Comparison of ENCODE assay signal across 13 mouse cellular contexts in genomic region chr3:68574097-68574496, GRCm38 (mm10).
DNase-seq lines count a peak whose midpoint lies in the region; ATAC-seq and TF ChIP-seq lines count a peak whose summit lies in the region.
"Had no signal": no experiment of that assay in that cellular context is flagged by ENCODE, and none has a peak within 500 bp of the region (broad histone marks: within the 10 kb centered on the region; RNA-seq: fewer than 3 reads in every experiment).

No protein-coding gene starts in this region.

- H3K27me3 ChIP-seq in kidney, embryonic 16.5 days (ENCODE audit: insufficient read depth, low read length) = no peaks in the 10 kb centered on the region
- H3K27me3 ChIP-seq in forebrain, postnatal 0 days (ENCODE audit: insufficient read depth, low read length) = no peaks in the 10 kb centered on the region
- H3K27me3 ChIP-seq in midbrain, embryonic 15.5 days (replicated peaks) = no peaks in the 10 kb centered on the region
- no peaks in the 10 kb centered on the region for H3K27me3 ChIP-seq in liver, embryonic 11.5 days (replicated peaks; ENCODE audit: control insufficient read depth, insufficient read depth, low read length)
- H3K27me3 ChIP-seq: CH12.LX had no signal

- no peak overlapping the region for H3K9ac ChIP-seq in kidney, embryonic 16.5 days (replicated peaks; ENCODE audit: low read length)
- peak overlapping the region; percentile 61 for H3K9ac ChIP-seq in forebrain, postnatal 0 days
- peak overlapping the region; percentile 80; the same call in 1 of the 2 replicates for H3K9ac ChIP-seq in midbrain, embryonic 15.5 days
- no peak overlapping the region for H3K9ac ChIP-seq in liver, embryonic 11.5 days (ENCODE audit: low read depth, low read length)
- H3K9ac ChIP-seq: embryonic facial prominence, embryonic 13.5 days had no signal

- H3K36me3 ChIP-seq in kidney, embryonic 16.5 days (ENCODE audit: insufficient read depth, low read length) = no peaks in the 10 kb centered on the region
- H3K36me3 ChIP-seq in forebrain, postnatal 0 days (ENCODE audit: insufficient read depth) = no peaks in the 10 kb centered on the region
- H3K36me3 ChIP-seq in midbrain, embryonic 15.5 days (replicated peaks) = no peaks in the 10 kb centered on the region
- H3K36me3 ChIP-seq in liver, embryonic 11.5 days (ENCODE audit: control insufficient read depth, insufficient read depth, low read length) = no peaks in the 10 kb centered on the region
- H3K36me3 ChIP-seq: embryonic facial prominence, embryonic 13.5 days had no signal

- H3K27ac ChIP-seq in kidney, embryonic 16.5 days (ENCODE audit: low read length) = 0 out of 2 replicates have a peak overlapping the region, but pooled peaks have one; percentile 14
- H3K27ac ChIP-seq in cortical plate, adult 2 months (ENCODE audit: insufficient read depth, low read length) = peak overlapping the region; percentile 95; the same call in 1 of the 2 replicates
- peak overlapping the region; percentile 85 for H3K27ac ChIP-seq in forebrain, postnatal 0 days (ENCODE audit: low read depth, low read length)
- peak overlapping the region; percentile 98; the same call in 1 of the 2 replicates for H3K27ac ChIP-seq in midbrain, embryonic 15.5 days
- H3K27ac ChIP-seq in liver, embryonic 11.5 days (ENCODE audit: low read depth, low read length) = no peak overlapping the region
- H3K27ac ChIP-seq: embryonic facial prominence, embryonic 13.5 days had no signal

- DNase-seq in kidney, postnatal 14 days = no peak
- DNase-seq in forebrain, postnatal 0 days = peak; percentile 44
- DNase-seq in liver, embryonic 11.5 days (ENCODE audit: low spot score) = no peak
- no peak for DNase-seq in urinary bladder, postnatal 4 days (ENCODE audit: low spot score in 2 of 2)
- DNase-seq in adrenal gland, adult 2 months = no peak
- DNase-seq: gastrocnemius, postnatal 14 days; kidney, postnatal 25 days; retina, postnatal 1 day had no signal

- TF ChIP-seq POLR2A in cortical plate, adult 2 months (IDR thresholded peaks at IDR 0.05; ENCODE audit: extremely low read depth, insufficient read depth, low read length) = no peak

- H3K4me3 ChIP-seq in kidney, embryonic 16.5 days (ENCODE audit: low read length) = 0 out of 2 replicates have a peak overlapping the region, but pooled peaks have one; percentile 18
- peak overlapping the region; percentile 73 for H3K4me3 ChIP-seq in cortical plate, adult 2 months (ENCODE audit: insufficient read depth, low read length)
- peak overlapping the region; percentile 39 for H3K4me3 ChIP-seq in forebrain, postnatal 0 days (ENCODE audit: low read depth, low read length)
- H3K4me3 ChIP-seq in midbrain, embryonic 15.5 days = peak overlapping the region; percentile 59
- H3K4me3 ChIP-seq in liver, embryonic 11.5 days (ENCODE audit: low read depth, low read length) = no peak overlapping the region
- H3K4me3 ChIP-seq: embryonic facial prominence, embryonic 13.5 days had no signal

- H3K4me1 ChIP-seq in kidney, embryonic 16.5 days (ENCODE audit: insufficient read depth, low read length) = peaks cover 37% of the 10 kb centered on the region
- H3K4me1 ChIP-seq in cortical plate, adult 2 months (ENCODE audit: control insufficient read depth, insufficient read depth, low read length) = peaks cover 4% of the 10 kb centered on the region
- peaks cover 29% of the 10 kb centered on the region for H3K4me1 ChIP-seq in forebrain, postnatal 0 days (ENCODE audit: insufficient read depth)
- H3K4me1 ChIP-seq in midbrain, embryonic 15.5 days = peaks cover 49% of the 10 kb centered on the region
- no peaks in the 10 kb centered on the region; the same call in 1 of the 2 replicates for H3K4me1 ChIP-seq in liver, embryonic 11.5 days (replicated peaks; ENCODE audit: control insufficient read depth, insufficient read depth, low read length)

- WGBS in kidney, embryonic 16.5 days = 36% methylated on average over 6 of the region's 8 CpGs
- 15% methylated on average over 7 of the region's 8 CpGs for WGBS in forebrain, postnatal 0 days
- 26% methylated on average over 8 of the region's 8 CpGs for WGBS in midbrain, embryonic 15.5 days
- WGBS in liver, embryonic 11.5 days = 64% methylated on average over 5 of the region's 8 CpGs

- ATAC-seq in kidney, embryonic 16.5 days (ENCODE audit: low FRiP score, low TSS enrichment) = no peak
- ATAC-seq in forebrain, postnatal 0 days = no peak
- ATAC-seq in midbrain, embryonic 15.5 days (replicated peaks) = no peak
- no peak for ATAC-seq in liver, embryonic 11.5 days (replicated peaks; ENCODE audit: low FRiP score)

- H3K4me2 ChIP-seq in kidney, embryonic 16.5 days (replicated peaks; ENCODE audit: low read depth, low read length) = peak overlapping the region; percentile 20
- peak overlapping the region; percentile 58 for H3K4me2 ChIP-seq in forebrain, postnatal 0 days (ENCODE audit: low read depth)
- peak overlapping the region; percentile 72 for H3K4me2 ChIP-seq in midbrain, embryonic 15.5 days
- no peak overlapping the region for H3K4me2 ChIP-seq in liver, embryonic 11.5 days

- H3K9me3 ChIP-seq in kidney, embryonic 16.5 days (ENCODE audit: low read length) = no peaks in the 10 kb centered on the region
- no peaks in the 10 kb centered on the region for H3K9me3 ChIP-seq in forebrain, postnatal 0 days (ENCODE audit: low read length)
- no peaks in the 10 kb centered on the region for H3K9me3 ChIP-seq in midbrain, embryonic 15.5 days
- H3K9me3 ChIP-seq in liver, embryonic 11.5 days (ENCODE audit: control insufficient read depth, low read length) = no peaks in the 10 kb centered on the region
- H3K9me3 ChIP-seq: embryonic facial prominence, embryonic 13.5 days had no signal

- no peak for TF ChIP-seq CTCF in cortical plate, adult 2 months (IDR thresholded peaks at IDR 0.05; ENCODE audit: extremely low read depth, insufficient read depth, low read length)
- TF ChIP-seq CTCF in forebrain, postnatal 0 days (IDR thresholded peaks at IDR 0.05; ENCODE audit: low read depth) = no peak

Comparison
In these comparisons a context has a peak if more than half of its experiments do, and no peak if none do; other contexts are left out.
1. H3K9ac ChIP-seq: peak in forebrain, postnatal 0 days (single experiment) and midbrain, embryonic 15.5 days (single experiment); none in kidney, embryonic 16.5 days (single experiment) and liver, embryonic 11.5 days (single experiment).